Mouse (Mus musculus): ENCODE measurements around the gene Nup205. TPM values are rescaled to one million over a fixed set of nuclear protein-coding genes. Genes with fewer than 3 reads are reported as not detected.
A peak's percentile ranks its signal among the peaks of the same experiment; 100 is the strongest.

The Nup205 gene
- polyA plus RNA-seq, 1 experiment, result 19.7 TPM

DNA sequence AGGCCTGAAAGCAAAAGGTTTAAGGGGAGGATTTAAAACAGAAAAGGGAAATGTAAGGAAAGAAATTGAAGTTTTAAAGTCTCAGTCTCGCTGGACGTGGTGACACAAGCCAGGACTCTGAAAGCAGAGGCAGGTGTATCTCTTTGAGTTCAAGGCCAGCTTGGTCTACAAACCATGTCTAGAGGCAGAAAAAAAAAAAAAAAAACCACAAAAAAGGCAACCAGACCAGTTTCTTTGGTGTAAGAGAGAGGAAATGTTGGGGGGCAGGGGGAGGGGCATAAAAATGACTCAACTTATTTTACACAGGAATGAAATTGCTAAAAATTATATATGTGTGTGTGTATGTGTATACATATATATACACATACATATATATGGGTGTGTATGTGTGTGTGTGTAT is 42.4 kb upstream of the Nup205 start:
- no peak overlapping the region for H3ac ChIP-seq (ENCODE audit: control insufficient read depth, insufficient read length)
- no peaks in the 10 kb centered on the region for H3K36me3 ChIP-seq (ENCODE audit: control insufficient read depth, insufficient read depth)
- H3K4me2 ChIP-seq (ENCODE audit: low read depth), result peak overlapping the region; percentile 90
- TF ChIP-seq POLR2AphosphoS2 (IDR thresholded peaks at IDR 0.05; ENCODE audit: insufficient read length, low read depth), result no peak
- no peak for TF ChIP-seq MYOD1 (IDR thresholded peaks at IDR 0.05; ENCODE audit: control insufficient read depth in 1 of 3, insufficient read length in 2 of 3, low read depth in 2 of 3)
- TF ChIP-seq TCF12 (IDR thresholded peaks at IDR 0.05; ENCODE audit: insufficient read depth, poor library complexity, severe bottlenecking), result no peak
- TF ChIP-seq CEBPB (IDR thresholded peaks at IDR 0.05; ENCODE audit: insufficient read depth, poor library complexity, severe bottlenecking), result no peak
- TF ChIP-seq REST (IDR thresholded peaks at IDR 0.05; ENCODE audit: insufficient read depth, insufficient read length), result no peak
- no peak for TF ChIP-seq E2F4 (IDR thresholded peaks at IDR 0.05; ENCODE audit: insufficient read depth)
- TF ChIP-seq SRF (IDR thresholded peaks at IDR 0.05; ENCODE audit: control insufficient read depth, insufficient read length, low read depth), result no peak
- TF ChIP-seq POLR2A (IDR thresholded peaks at IDR 0.05; ENCODE audit: insufficient read length, low read depth), result no peak
- TF ChIP-seq USF1 (IDR thresholded peaks at IDR 0.05; ENCODE audit: low read depth), result no peak
- no peak for TF ChIP-seq MAX (IDR thresholded peaks at IDR 0.05; ENCODE audit: low read depth)
- no peak for TF ChIP-seq MYOG (IDR thresholded peaks at IDR 0.05; ENCODE audit: control insufficient read depth in 1 of 3, insufficient read depth in 1 of 3, insufficient read length in 2 of 3, low read depth in 2 of 3)
- TF ChIP-seq TCF3 (IDR thresholded peaks at IDR 0.05; ENCODE audit: insufficient read length, low read depth), result no peak
- H3K4me3 ChIP-seq, result peak overlapping the region; percentile 88
- no peaks in the 10 kb centered on the region for H3K27me3 ChIP-seq (ENCODE audit: control insufficient read depth, insufficient read depth, insufficient read length)
- H3K79me2 ChIP-seq (ENCODE audit: control insufficient read depth, insufficient read depth), result peaks cover 33% of the 10 kb centered on the region

GRCm38 (mm10) chr6:35140351-35140750 is 36.9 kb upstream of the Nup205 start:
- no peak overlapping the region for H3K4me2 ChIP-seq (ENCODE audit: low read depth)
- H3K79me2 ChIP-seq (ENCODE audit: control insufficient read depth, insufficient read depth), result no peaks in the 10 kb centered on the region
- no peaks in the 10 kb centered on the region for H3K27me3 ChIP-seq (ENCODE audit: control insufficient read depth, insufficient read depth, insufficient read length)
- no peak overlapping the region for H3ac ChIP-seq (ENCODE audit: control insufficient read depth, insufficient read length)
- no peak overlapping the region for H3K4me3 ChIP-seq
- H3K36me3 ChIP-seq (ENCODE audit: control insufficient read depth, insufficient read depth), result no peaks in the 10 kb centered on the region
- TF ChIP-seq MYOG (IDR thresholded peaks at IDR 0.05; ENCODE audit: control insufficient read depth in 1 of 3, insufficient read depth in 1 of 3, insufficient read length in 2 of 3, low read depth in 2 of 3), result no peak
- TF ChIP-seq POLR2AphosphoS2 (IDR thresholded peaks at IDR 0.05; ENCODE audit: insufficient read length, low read depth), result no peak
- TF ChIP-seq E2F4 (IDR thresholded peaks at IDR 0.05; ENCODE audit: insufficient read depth), result no peak
- TF ChIP-seq CEBPB (IDR thresholded peaks at IDR 0.05; ENCODE audit: insufficient read depth, poor library complexity, severe bottlenecking), result no peak
- no peak for TF ChIP-seq USF1 (IDR thresholded peaks at IDR 0.05; ENCODE audit: low read depth)
- no peak for TF ChIP-seq TCF12 (IDR thresholded peaks at IDR 0.05; ENCODE audit: insufficient read depth, poor library complexity, severe bottlenecking)
- TF ChIP-seq MYOD1 (IDR thresholded peaks at IDR 0.05; ENCODE audit: control insufficient read depth in 1 of 3, insufficient read length in 2 of 3, low read depth in 2 of 3), result no peak
- TF ChIP-seq POLR2A (IDR thresholded peaks at IDR 0.05; ENCODE audit: insufficient read length, low read depth), result no peak
- TF ChIP-seq TCF3 (IDR thresholded peaks at IDR 0.05; ENCODE audit: insufficient read length, low read depth), result no peak
- TF ChIP-seq REST (IDR thresholded peaks at IDR 0.05; ENCODE audit: insufficient read depth, insufficient read length), result no peak
- no peak for TF ChIP-seq SRF (IDR thresholded peaks at IDR 0.05; ENCODE audit: control insufficient read depth, insufficient read length, low read depth)
- no peak for TF ChIP-seq MAX (IDR thresholded peaks at IDR 0.05; ENCODE audit: low read depth)

- Histone ChIP-seq H3K79me2 (ENCODE audit: control insufficient read depth, insufficient read depth) (no peaks in the 10 kb centered on the region), H3K4me3 (no peak overlapping the region), H3K4me2 (ENCODE audit: low read depth) (no peak overlapping the region), H3ac (ENCODE audit: control insufficient read depth, insufficient read length) (no peak overlapping the region), H3K27me3 (ENCODE audit: control insufficient read depth, insufficient read depth, insufficient read length) (peaks cover 5% of the 10 kb centered on the region), H3K36me3 (ENCODE audit: control insufficient read depth, insufficient read depth) (no peaks in the 10 kb centered on the region)
- TF ChIP-seq REST (IDR thresholded peaks at IDR 0.05; ENCODE audit: insufficient read depth, insufficient read length) (no peak), POLR2A (IDR thresholded peaks at IDR 0.05; ENCODE audit: insufficient read length, low read depth) (no peak), POLR2AphosphoS2 (IDR thresholded peaks at IDR 0.05; ENCODE audit: insufficient read length, low read depth) (no peak), MYOG (IDR thresholded peaks at IDR 0.05; ENCODE audit: control insufficient read depth in 1 of 3, insufficient read depth in 1 of 3, insufficient read length in 2 of 3, low read depth in 2 of 3) (no peak), MAX (IDR thresholded peaks at IDR 0.05; ENCODE audit: low read depth) (no peak), USF1 (IDR thresholded peaks at IDR 0.05; ENCODE audit: low read depth) (no peak), TCF12 (IDR thresholded peaks at IDR 0.05; ENCODE audit: insufficient read depth, poor library complexity, severe bottlenecking) (no peak), E2F4 (IDR thresholded peaks at IDR 0.05; ENCODE audit: insufficient read depth) (no peak), CEBPB (IDR thresholded peaks at IDR 0.05; ENCODE audit: insufficient read depth, poor library complexity, severe bottlenecking) (no peak), SRF (IDR thresholded peaks at IDR 0.05; ENCODE audit: control insufficient read depth, insufficient read length, low read depth) (no peak), TCF3 (IDR thresholded peaks at IDR 0.05; ENCODE audit: insufficient read length, low read depth) (no peak), MYOD1 (IDR thresholded peaks at IDR 0.05; ENCODE audit: control insufficient read depth in 1 of 3, insufficient read length in 2 of 3, low read depth in 2 of 3) (no peak)
Measured at GRCm38 (mm10) chr6:35145569-35145968, 31.7 kb upstream of the Nup205 start.

DNA sequence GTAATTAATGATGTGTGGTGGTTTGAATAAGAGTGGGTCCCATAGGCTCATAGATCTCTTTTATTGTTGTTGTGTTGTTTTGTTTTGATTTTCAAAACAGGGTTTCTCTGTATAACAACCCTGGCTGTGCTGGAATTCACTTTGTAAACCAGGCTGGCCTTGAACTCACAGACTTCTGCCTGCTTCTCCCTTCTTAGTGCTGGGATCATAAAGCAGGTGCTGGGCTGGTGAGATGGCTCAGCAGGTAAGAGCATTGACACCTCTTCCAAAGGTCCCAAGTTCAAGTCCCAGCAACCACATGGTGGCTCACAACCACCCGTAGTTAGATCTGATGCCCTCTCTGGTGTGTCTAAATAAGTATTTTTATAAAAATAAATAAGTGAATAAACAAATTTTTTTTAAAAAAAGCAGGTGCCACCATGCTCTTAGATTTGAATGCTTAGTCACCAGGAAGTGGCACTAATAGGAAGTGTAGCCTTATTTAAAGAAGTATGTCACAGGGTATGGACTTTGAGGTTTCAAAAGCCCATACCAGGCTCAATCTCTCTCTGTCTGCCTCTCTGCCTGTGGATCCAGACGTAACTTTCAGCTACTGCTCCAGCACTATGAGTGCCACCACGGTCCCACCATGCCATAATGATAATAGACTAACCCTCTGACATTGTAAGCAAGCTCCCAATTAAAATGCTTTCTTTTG is 29.3 kb upstream of the Nup205 start:
- no peak overlapping the region for H3K4me2 ChIP-seq (ENCODE audit: low read depth)
- no peaks in the 10 kb centered on the region for H3K36me3 ChIP-seq (ENCODE audit: control insufficient read depth, insufficient read depth)
- no peak overlapping the region for H3ac ChIP-seq (ENCODE audit: control insufficient read depth, insufficient read length)
- no peak overlapping the region for H3K4me3 ChIP-seq
- no peaks in the 10 kb centered on the region for H3K79me2 ChIP-seq (ENCODE audit: control insufficient read depth, insufficient read depth)
- H3K27me3 ChIP-seq (ENCODE audit: control insufficient read depth, insufficient read depth, insufficient read length), result peaks cover 6% of the 10 kb centered on the region
- TF ChIP-seq E2F4 (IDR thresholded peaks at IDR 0.05; ENCODE audit: insufficient read depth) (no peak), MYOG (IDR thresholded peaks at IDR 0.05; ENCODE audit: control insufficient read depth in 1 of 3, insufficient read depth in 1 of 3, insufficient read length in 2 of 3, low read depth in 2 of 3) (no peak), TCF12 (IDR thresholded peaks at IDR 0.05; ENCODE audit: insufficient read depth, poor library complexity, severe bottlenecking) (no peak)
